Mouse (Mus musculus): Measurements from ENCODE around the gene Vmn1r219. TPM values are rescaled to one million over a fixed set of nuclear protein-coding genes. Genes with fewer than 3 reads are reported as not detected.

The Vmn1r219 gene
- not detected for polyA plus RNA-seq (2017; shearing (Covaris generic))

DNA sequence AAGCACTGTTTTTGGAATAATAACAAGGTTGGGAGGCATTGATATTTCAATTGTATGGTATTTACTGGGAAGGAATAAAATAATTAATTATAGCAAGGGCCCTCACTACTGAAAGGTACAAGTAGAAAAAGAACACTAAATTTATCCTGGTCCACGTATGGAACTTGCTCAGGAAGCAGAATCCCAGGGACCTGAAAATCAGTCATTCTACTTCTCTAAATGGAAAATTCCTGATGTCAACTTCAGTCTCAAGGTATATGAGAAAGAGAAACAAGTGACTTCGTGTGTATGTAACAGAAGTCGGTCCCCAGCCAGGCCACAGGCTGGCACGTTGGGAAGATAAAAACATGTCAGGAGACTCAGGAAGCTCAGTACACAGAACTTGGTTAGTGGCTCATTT is at the start of gene Vmn1r219:
Gene Vmn1r219, plus strand, starts transcription at position 301 of the 400 bp plus-strand sequence.

GRCm38 (mm10) chr13:23118126-23118525 is 41.0 kb upstream of the Vmn1r219 start, which contains the start of gene Vmn1r217:
Gene Vmn1r217 (minus strand): TSS chr13:23118226.

GRCm38 (mm10) chr13:23133099-23133498 is 26.0 kb upstream of the Vmn1r219 start, which contains the start of gene Vmn1r218:
Gene Vmn1r218 (plus strand): TSS chr13:23133155.

DNA sequence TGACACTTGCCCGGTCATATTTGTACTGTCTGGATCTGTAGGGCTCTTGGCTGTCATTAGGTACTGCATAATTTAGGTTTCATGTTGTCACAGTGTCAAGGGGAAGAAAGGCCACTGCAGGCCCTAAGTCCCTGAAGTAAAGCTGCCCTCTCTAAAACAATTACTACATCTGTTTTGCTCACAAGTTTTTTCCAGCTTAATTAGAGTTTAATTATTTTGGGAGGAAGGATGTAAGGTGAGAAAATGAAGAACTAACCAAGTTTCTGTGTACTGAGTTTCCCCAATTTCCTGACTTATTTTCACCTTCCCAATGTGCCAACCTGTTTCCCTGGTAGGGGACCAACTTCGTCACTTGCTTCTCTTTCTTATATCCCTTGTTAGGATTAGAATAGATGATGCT is 28.8 kb downstream of the Vmn1r219 start, which contains the start of gene Vmn1r220:
Gene Vmn1r220, minus strand, starts transcription at position 101 of the 400 bp plus-strand sequence.

GRCm38 (mm10) chr13:23213827-23214226 is 54.7 kb downstream of the Vmn1r219 start, which contains the start of gene Vmn1r221:
Gene Vmn1r221 (plus strand): TSS chr13:23214127.

Other genes starting within 250 kb of the Vmn1r219 start
- not detected for gene Vmn1r213, start 151.7 kb upstream of the Vmn1r219 start, polyA plus RNA-seq (2017; shearing (Covaris generic))
- gene Vmn1r214, start 128.9 kb upstream of the Vmn1r219 start, polyA plus RNA-seq (2017; shearing (Covaris generic)): not detected
- not detected for gene Vmn1r215, start 91.3 kb upstream of the Vmn1r219 start, polyA plus RNA-seq (2017; shearing (Covaris generic))
- gene Vmn1r217, start 41.1 kb upstream of the Vmn1r219 start, polyA plus RNA-seq (2017; shearing (Covaris generic)): not detected
- not detected for gene Vmn1r218, start 26.2 kb upstream of the Vmn1r219 start, polyA plus RNA-seq (2017; shearing (Covaris generic))
- 0.05 TPM for gene Vmn1r220, start 28.7 kb downstream of the Vmn1r219 start, polyA plus RNA-seq (2017; shearing (Covaris generic))
- gene Vmn1r221, start 54.8 kb downstream of the Vmn1r219 start, polyA plus RNA-seq (2017; shearing (Covaris generic)): not detected
- not detected for gene Vmn1r222, start 76.6 kb downstream of the Vmn1r219 start, polyA plus RNA-seq (2017; shearing (Covaris generic))
- gene Vmn1r223, start 87.8 kb downstream of the Vmn1r219 start, polyA plus RNA-seq (2017; shearing (Covaris generic)): not detected
- 10.4 TPM for gene Zfp322a, start 209.9 kb downstream of the Vmn1r219 start, polyA plus RNA-seq (2017; shearing (Covaris generic))

All from naive thymus-derived CD4-positive, alpha-beta T cell, adult 5 months (primary cell).